Mouse (Mus musculus) midbrain, embryonic 14.5 days (tissue): Measurements from ENCODE around the gene G6pdx. TPM values are rescaled to one million over a fixed set of nuclear protein-coding genes. Genes with fewer than 3 reads are reported as not detected.

Source experiments
- ATAC-seq: fragments of 200-750 bp; cut with Nextera tagmentation; 2 replicates; pipeline ENCODE4 v1.8.0; 2017; ENCODE audit warnings: moderate number of reproducible peaks, moderate library complexity; ENCODE audit not compliant: low FRiP score, low TSS enrichment
- DNase-seq: peaks from one replicate; pipeline ENCODE4 v3.0.0-alpha.2; 2015
- H3K27ac ChIP-seq: fragments of 300-500 bp; sonication (generic); replicated peaks from 2 replicates; pipeline ENCODE4 v1.5.1; 2014; ENCODE audit warnings: mild to moderate bottlenecking, low read depth, low read length, moderate library complexity
- H3K27me3 ChIP-seq: fragments of 300-500 bp; sonication (generic); 2 replicates; pipeline ENCODE4 v1.6.1; 2014; ENCODE audit warnings: low read length, control low read depth, mixed read lengths; ENCODE audit not compliant: control insufficient read depth, insufficient read depth
- H3K36me3 ChIP-seq: fragments of 300-500 bp; sonication (generic); 2 replicates; pipeline ENCODE4 v1.6.1; 2014; ENCODE audit warnings: low read length, control low read depth; ENCODE audit not compliant: control insufficient read depth, insufficient read depth
- H3K4me1 ChIP-seq: fragments of 300-500 bp; sonication (generic); 2 replicates; pipeline ENCODE4 v1.6.1; 2014; ENCODE audit warnings: mild to moderate bottlenecking, antibody characterized with exemption, low read length, control low read depth; ENCODE audit not compliant: control insufficient read depth, insufficient read depth
- H3K4me2 ChIP-seq: fragments of 300-500 bp; sonication (generic); 2 replicates; pipeline ENCODE4 v1.6.1; 2014; ENCODE audit warnings: mild to moderate bottlenecking, low read length, moderate library complexity
- H3K4me3 ChIP-seq: fragments of 300-500 bp; sonication (generic); replicated peaks from 2 replicates; pipeline ENCODE4 v1.5.1; 2014; ENCODE audit warnings: low read depth, low read length
- H3K9ac ChIP-seq: fragments of 300-500 bp; sonication (generic); replicated peaks from 2 replicates; pipeline ENCODE4 v1.6.1; 2014; ENCODE audit warnings: mild to moderate bottlenecking, low read length, moderate library complexity
- H3K9me3 ChIP-seq: fragments of 300-500 bp; sonication (generic); 2 replicates; pipeline ENCODE4 v1.6.1; 2016; ENCODE audit warnings: low read length, control low read depth, mixed read lengths; ENCODE audit not compliant: control insufficient read depth
- WGBS: fragments of 180-500 bp; shearing (Covaris S2); extraction: QIAGEN DNeasy Blood & Tissue Kit; methylation state at CpG from one replicate; pipeline ENCODE4 v1.1.7; 2014; 5-methylcytosine and 5-hydroxymethylcytosine counted together
- polyA plus RNA-seq: library from polyadenylated mRNA; unstranded; fragments of >200 nt; fragmentation: Nextera tagmentation; extraction: Ambion mirVana; gene quantifications from 2 replicates; pipeline ENCODE4 v1.2.1, GENCODE M21; 2014

G6pdx gene
- polyA plus RNA-seq, 1 experiment from 2014 or later: 55.6 TPM

GRCm38 (mm10) chrX:74424443-74424842 is 4.6 kb downstream of the G6pdx start:
- Histone ChIP-seq H3K27ac (no peak overlapping the region), H3K4me1 (no peaks in the 10 kb centered on the region), H3K4me3 (no peak overlapping the region), H3K9ac (no peak overlapping the region), H3K27me3 (no peaks in the 10 kb centered on the region), H3K4me2 (no peak overlapping the region), H3K9me3 (no peaks in the 10 kb centered on the region), H3K36me3 (no peaks in the 10 kb centered on the region)
- DNase-seq (no peak), ATAC-seq (no peak)

DNA sequence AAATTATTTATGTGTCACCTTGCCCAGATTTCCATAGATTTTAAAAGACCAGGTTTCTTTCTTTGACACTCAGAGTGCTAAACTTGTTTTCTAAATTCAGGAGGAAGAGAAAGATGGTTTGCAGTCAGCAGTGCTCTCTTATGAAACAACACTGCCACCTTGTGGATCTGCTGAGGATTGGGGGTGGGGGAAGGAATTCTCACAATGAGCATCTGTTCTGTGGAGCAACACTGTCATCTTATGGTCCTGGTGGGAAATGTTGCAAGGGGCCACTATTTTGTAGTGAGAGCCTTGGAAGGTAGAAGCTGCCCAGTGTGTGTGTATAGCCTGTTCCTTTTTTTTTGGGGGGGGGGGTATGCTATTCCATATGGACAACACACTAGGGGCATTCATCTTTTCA is 15.6 kb downstream of the G6pdx start:
- H3K9me3 ChIP-seq: no peaks in the 10 kb centered on the region
- DNase-seq (peak; percentile 88), ATAC-seq (peak; percentile 62; the same call in 1 of the 2 replicates)
- H3K4me3 ChIP-seq: no peak overlapping the region
- no peaks in the 10 kb centered on the region for H3K4me1 ChIP-seq
- H3K27ac ChIP-seq: no peak overlapping the region
- no peaks in the 10 kb centered on the region for H3K36me3 ChIP-seq
- no peaks in the 10 kb centered on the region for H3K27me3 ChIP-seq
- H3K4me2 ChIP-seq: no peak overlapping the region
- H3K9ac ChIP-seq: no peak overlapping the region

- ATAC-seq: no peak
- Histone ChIP-seq H3K9ac (no peak overlapping the region), H3K4me2 (no peak overlapping the region), H3K4me1 (no peaks in the 10 kb centered on the region), H3K27me3 (no peaks in the 10 kb centered on the region), H3K9me3 (no peaks in the 10 kb centered on the region), H3K36me3 (no peaks in the 10 kb centered on the region), H3K4me3 (no peak overlapping the region), H3K27ac (no peak overlapping the region)
- peak; percentile 27 for DNase-seq
- 23% methylated on average over 2 of the region's 2 CpGs for WGBS
These were observed 20.7 kb downstream of the G6pdx start for GRCm38 (mm10) chrX:74408340-74408739.

DNA sequence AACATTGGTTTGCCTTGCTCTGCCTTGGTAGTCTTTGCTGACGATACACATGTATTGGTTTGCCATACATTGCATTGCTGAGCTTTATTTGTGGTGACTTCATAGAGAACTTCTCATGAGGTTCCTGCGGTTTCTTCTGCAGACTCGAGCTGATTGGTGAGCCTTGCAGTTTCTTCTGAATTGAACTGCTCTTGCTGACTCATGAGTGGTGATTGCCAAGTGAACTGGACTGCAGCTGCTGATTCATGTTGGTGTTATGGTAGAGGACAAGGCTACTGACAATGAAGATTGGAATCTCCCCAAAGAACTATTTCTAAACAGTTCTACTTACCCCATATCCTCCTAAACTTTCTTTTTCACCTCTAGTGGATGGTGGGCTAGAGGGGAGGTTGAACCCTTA is 28.9 kb downstream of the G6pdx start:
- Histone ChIP-seq H3K9me3 (no peaks in the 10 kb centered on the region), H3K4me2 (no peak overlapping the region), H3K27me3 (no peaks in the 10 kb centered on the region), H3K4me3 (no peak overlapping the region), H3K27ac (no peak overlapping the region), H3K9ac (no peak overlapping the region), H3K4me1 (no peaks in the 10 kb centered on the region), H3K36me3 (no peaks in the 10 kb centered on the region)
- no peak for DNase-seq
- 77% methylated on average over 3 of the region's 3 CpGs for WGBS
- no peak for ATAC-seq

DNA sequence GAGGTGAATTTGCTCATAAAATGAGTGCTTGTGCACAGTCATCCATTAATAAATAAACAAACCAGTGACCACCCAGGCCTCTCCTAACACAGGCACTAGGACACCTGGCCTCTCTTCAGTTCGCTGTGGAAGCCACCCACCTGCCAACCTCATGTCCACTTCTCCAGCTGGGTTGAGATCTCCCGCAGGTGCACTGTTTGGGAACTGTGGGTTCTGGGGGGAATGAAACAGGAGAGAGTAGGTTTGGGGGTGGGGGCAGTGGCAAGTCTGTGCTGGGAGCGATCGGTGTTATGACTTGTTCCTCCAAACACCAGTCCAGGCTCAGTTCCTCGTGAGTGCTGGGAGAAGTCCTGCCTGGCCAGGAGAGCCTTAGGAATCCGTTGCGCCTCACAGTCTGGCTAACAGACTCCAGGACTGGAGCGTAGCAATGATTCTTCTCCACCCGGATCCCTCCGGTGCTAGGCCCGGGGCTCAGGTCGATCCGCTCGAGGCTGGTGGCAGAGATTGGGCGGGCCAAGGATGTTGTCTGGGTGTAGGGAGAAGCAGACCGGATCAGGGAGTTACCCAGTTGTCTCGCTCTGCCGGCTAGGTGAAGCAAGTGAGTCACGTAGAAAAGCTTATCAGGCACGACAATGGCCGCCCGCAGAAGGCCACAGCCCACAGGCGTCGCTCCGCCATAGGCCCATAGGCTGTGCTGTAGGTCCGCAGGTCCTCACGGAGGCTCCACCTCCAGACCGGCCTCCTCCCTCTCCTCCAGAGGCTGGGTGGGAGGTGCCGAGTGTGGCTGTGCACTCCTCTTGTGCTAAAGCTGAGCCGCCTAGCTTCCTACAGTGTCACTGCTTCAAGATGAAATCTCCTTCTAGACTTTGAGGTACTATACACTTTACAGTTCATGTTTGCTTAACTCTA is 36.2 kb downstream of the G6pdx start, which contains the start of the genes Fam3a and Ikbkg:
TSS of gene Fam3a (minus strand) at position 738 of the 909 bp plus-strand sequence.
TSS of gene Ikbkg (plus strand) at position 756 of the 909 bp plus-strand sequence.
- Histone ChIP-seq H3K4me3 (peak within 1 kb of the TSS; percentile 52), H3K36me3 (no peaks in the 10 kb centered on the region), H3K27me3 (no peaks in the 10 kb centered on the region), H3K9ac (peak within 1 kb of the TSS; percentile 63), H3K9me3 (no peaks in the 10 kb centered on the region), H3K4me2 (peak within 1 kb of the TSS; percentile 59), H3K27ac (peak within 1 kb of the TSS; percentile 89), H3K4me1 (no peaks in the 10 kb centered on the region)
- DNase-seq (peak; percentile 87), ATAC-seq (peak; percentile 98)
- 21% methylated on average over 30 of the region's 30 CpGs for WGBS

GRCm38 (mm10) chrX:74388153-74388552 is 40.8 kb downstream of the G6pdx start:
- H3K9me3 ChIP-seq: no peaks in the 10 kb centered on the region
- no peaks in the 10 kb centered on the region for H3K4me1 ChIP-seq
- no peak overlapping the region for H3K9ac ChIP-seq
- H3K4me2 ChIP-seq: no peak overlapping the region
- DNase-seq (no peak), ATAC-seq (no peak)
- H3K36me3 ChIP-seq: peaks cover 10% of the 10 kb centered on the region
- no peak overlapping the region for H3K27ac ChIP-seq
- H3K27me3 ChIP-seq: no peaks in the 10 kb centered on the region
- H3K4me3 ChIP-seq: no peak overlapping the region

GRCm38 (mm10) chrX:74384451-74384850 is 44.5 kb downstream of the G6pdx start:
- Histone ChIP-seq H3K27me3 (no peaks in the 10 kb centered on the region), H3K9me3 (no peaks in the 10 kb centered on the region), H3K4me1 (no peaks in the 10 kb centered on the region), H3K27ac (no peak overlapping the region), H3K36me3 (peaks cover 10% of the 10 kb centered on the region), H3K4me2 (no peak overlapping the region), H3K9ac (no peak overlapping the region), H3K4me3 (no peak overlapping the region)
- DNase-seq (no peak), ATAC-seq (no peak)
- 90% methylated on average over 2 of the region's 2 CpGs for WGBS

DNA sequence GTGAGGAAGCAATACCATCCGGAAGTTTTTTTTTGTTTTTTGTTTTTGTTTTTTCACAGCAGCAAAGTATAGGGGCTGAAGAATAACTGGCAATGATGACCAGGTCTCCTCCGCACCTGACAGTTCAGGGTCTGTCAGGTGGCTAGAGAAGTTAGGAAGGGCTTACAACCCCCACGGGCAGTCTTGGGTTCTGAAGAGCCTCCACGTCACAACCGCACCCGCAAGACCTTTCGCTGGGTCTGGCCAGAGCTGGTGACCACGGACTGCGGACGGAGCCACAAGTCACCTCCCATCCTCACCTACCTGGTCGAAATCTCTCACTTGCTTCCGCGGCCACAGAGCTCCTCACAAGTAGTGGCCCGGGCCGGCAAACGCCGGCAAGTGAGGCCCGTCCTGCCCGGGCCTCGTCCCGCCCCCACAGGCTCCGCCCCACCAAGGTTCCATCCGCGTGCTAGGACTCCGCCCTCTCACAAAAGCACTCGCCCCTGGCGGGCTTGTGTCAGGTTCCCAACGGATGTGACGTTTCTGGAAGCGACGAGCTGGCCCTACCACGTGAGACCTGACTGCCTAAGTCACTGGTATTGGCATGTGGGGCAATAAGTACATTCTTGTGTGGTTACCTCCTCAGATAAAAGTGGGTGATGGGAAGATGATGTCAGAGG is 56.0 kb downstream of the G6pdx start, which contains the start of the genes Ubl4a and Slc10a3:
TSS of gene Ubl4a (minus strand) at position 331 of the 662 bp plus-strand sequence.
TSS of gene Slc10a3 (minus strand) at position 462 of the 662 bp plus-strand sequence.
- Histone ChIP-seq H3K27me3 (no peaks in the 10 kb centered on the region), H3K9me3 (no peaks in the 10 kb centered on the region), H3K9ac (peak within 1 kb of the TSS; percentile 39), H3K36me3 (no peaks in the 10 kb centered on the region), H3K4me3 (peak within 1 kb of the TSS; percentile 42), H3K4me2 (peak within 1 kb of the TSS; percentile 63), H3K27ac (no peak within 1 kb of the TSS), H3K4me1 (no peaks in the 10 kb centered on the region)
- ATAC-seq (peak; percentile 85), DNase-seq (peak; percentile 89)
- 30% methylated on average over 32 of the region's 32 CpGs for WGBS
